Mouse (Mus musculus) myocyte (in vitro differentiated cells): ENCODE measurements around the gene Rsph3a. TPM values are rescaled to one million over a fixed set of nuclear protein-coding genes. Genes with fewer than 3 reads are reported as not detected.

Experiments
- H3K27me3 ChIP-seq: one replicate; pipeline ENCODE4 v1.6.1; 2011; ENCODE audit not compliant: control insufficient read depth, insufficient read depth, insufficient read length
- H3K36me3 ChIP-seq: one replicate; pipeline ENCODE4 v1.6.1; 2011; ENCODE audit not compliant: control insufficient read depth, insufficient read depth
- H3K4me2 ChIP-seq: one replicate; pipeline ENCODE4 v1.6.1; 2011; ENCODE audit warnings: low read depth, control low read depth
- H3K4me3 ChIP-seq: one replicate; pipeline ENCODE4 v1.5.1; 2011; ENCODE audit warnings: mild to moderate bottlenecking, control low read depth, moderate library complexity
- H3K79me2 ChIP-seq: one replicate; pipeline ENCODE4 v1.6.1; 2011; ENCODE audit not compliant: control insufficient read depth, insufficient read depth
- H3ac ChIP-seq: one replicate; pipeline ENCODE4 v1.6.1; 2011; ENCODE audit not compliant: control insufficient read depth, insufficient read length
- CEBPB ChIP-seq: IDR thresholded peaks from 2 replicates; pipeline ENCODE4 v1.6.1; 2011; ENCODE audit warnings: mild to moderate bottlenecking, moderate library complexity; ENCODE audit not compliant: poor library complexity, insufficient read depth, severe bottlenecking
- E2F4 ChIP-seq: IDR thresholded peaks from one replicate; pipeline ENCODE4 v1.6.1; 2011; ENCODE audit warnings: mild to moderate bottlenecking, control low read depth, moderate library complexity; ENCODE audit not compliant: insufficient read depth
- MAX ChIP-seq: IDR thresholded peaks from one replicate; pipeline ENCODE4 v1.6.1; 2011; ENCODE audit warnings: low read depth, mild to moderate bottlenecking, control low read depth
- MYOD1 ChIP-seq, 3 experiments: IDR thresholded peaks; one replicate each; pipeline ENCODE4 v1.6.1; 2011; ENCODE audit warnings: control low read depth in 2 of 3, low read depth in 2 of 3, mild to moderate bottlenecking in 2 of 3, moderate library complexity in 1 of 3; ENCODE audit not compliant: insufficient read length in 2 of 3, control insufficient read depth in 1 of 3
- MYOG ChIP-seq, 3 experiments: IDR thresholded peaks; one replicate each; pipeline ENCODE4 v1.6.1; 2011; ENCODE audit warnings: control low read depth in 2 of 3, low read depth in 2 of 3, mild to moderate bottlenecking in 2 of 3; ENCODE audit not compliant: insufficient read length in 2 of 3, control insufficient read depth in 1 of 3, insufficient read depth in 1 of 3
- POLR2A ChIP-seq: IDR thresholded peaks from one replicate; pipeline ENCODE4 v1.6.1; 2011; ENCODE audit warnings: low read depth, mild to moderate bottlenecking, control low read depth, moderate library complexity; ENCODE audit not compliant: insufficient read length
- POLR2AphosphoS2 ChIP-seq: IDR thresholded peaks from one replicate; pipeline ENCODE4 v1.6.1; 2011; ENCODE audit warnings: low read depth, control low read depth; ENCODE audit not compliant: insufficient read length
- REST ChIP-seq: IDR thresholded peaks from one replicate; pipeline ENCODE4 v1.6.1; 2011; ENCODE audit warnings: mild to moderate bottlenecking, control low read depth, moderate library complexity; ENCODE audit not compliant: insufficient read depth, insufficient read length
- SRF ChIP-seq: IDR thresholded peaks from one replicate; pipeline ENCODE4 v1.6.1; 2011; ENCODE audit warnings: low read depth; ENCODE audit not compliant: control insufficient read depth, insufficient read length
- TCF12 ChIP-seq: IDR thresholded peaks from one replicate; pipeline ENCODE4 v1.6.1; 2011; ENCODE audit warnings: mild to moderate bottlenecking, control low read depth; ENCODE audit not compliant: poor library complexity, insufficient read depth, severe bottlenecking
- TCF3 ChIP-seq: IDR thresholded peaks from one replicate; pipeline ENCODE4 v1.6.1; 2011; ENCODE audit warnings: low read depth, control low read depth; ENCODE audit not compliant: insufficient read length
- USF1 ChIP-seq: IDR thresholded peaks from one replicate; pipeline ENCODE4 v1.6.1; 2011; ENCODE audit warnings: low read depth, mild to moderate bottlenecking, control low read depth, moderate library complexity
- polyA plus RNA-seq: library from polyadenylated mRNA; unstranded; fragments of >200 nt; fragmentation: generic; extraction: Trizol; gene quantifications from one replicate; pipeline ENCODE4 v1.2.1, GENCODE M21; 2012; ENCODE audit warnings: missing spikeins

Gene Rsph3a
- polyA plus RNA-seq, 1 experiment = 53.7 TPM

GRCm38 (mm10) chr17:7899961-7900360 lies 45.5 kb upstream of the Rsph3a start:
- Histone ChIP-seq H3K4me3 (no peak overlapping the region), H3K4me2 (no peak overlapping the region), H3K79me2 (no peaks in the 10 kb centered on the region), H3K27me3 (no peaks in the 10 kb centered on the region), H3K36me3 (no peaks in the 10 kb centered on the region), H3ac (no peak overlapping the region)
- TF ChIP-seq POLR2A (no peak), CEBPB (no peak), REST (no peak), TCF3 (no peak)

- Histone ChIP-seq H3K79me2 (no peaks in the 10 kb centered on the region), H3K4me3 (no peak overlapping the region), H3K4me2 (no peak overlapping the region), H3ac (no peak overlapping the region), H3K36me3 (no peaks in the 10 kb centered on the region), H3K27me3 (no peaks in the 10 kb centered on the region)
- no peak for TF ChIP-seq MYOG (IDR thresholded peaks at IDR 0.05; ENCODE audit: control insufficient read depth in 1 of 3, insufficient read depth in 1 of 3, insufficient read length in 2 of 3, low read depth in 2 of 3)
- no peak for TF ChIP-seq MYOD1 (IDR thresholded peaks at IDR 0.05; ENCODE audit: control insufficient read depth in 1 of 3, insufficient read length in 2 of 3, low read depth in 2 of 3)
- TF ChIP-seq REST = no peak
Observed at GRCm38 (mm10) chr17:7901536-7901935, 43.9 kb upstream of the Rsph3a start.

GRCm38 (mm10) chr17:7902362-7902761 lies 43.1 kb upstream of the Rsph3a start:
- no peak overlapping the region for H3ac ChIP-seq
- H3K27me3 ChIP-seq = no peaks in the 10 kb centered on the region
- no peaks in the 10 kb centered on the region for H3K79me2 ChIP-seq
- H3K4me2 ChIP-seq = no peak overlapping the region
- H3K4me3 ChIP-seq = no peak overlapping the region
- TF ChIP-seq POLR2AphosphoS2 = no peak
- TF ChIP-seq MYOD1 (IDR thresholded peaks at IDR 0.05; ENCODE audit: control insufficient read depth in 1 of 3, insufficient read length in 2 of 3, low read depth in 2 of 3) = no peak
- TF ChIP-seq MAX = no peak
- TF ChIP-seq SRF = no peak
- no peak for TF ChIP-seq TCF12
- TF ChIP-seq USF1 = peak; percentile 42
- TF ChIP-seq POLR2A = no peak
- no peaks in the 10 kb centered on the region for H3K36me3 ChIP-seq

- Histone ChIP-seq H3ac (no peak overlapping the region), H3K27me3 (no peaks in the 10 kb centered on the region), H3K36me3 (no peaks in the 10 kb centered on the region), H3K4me3 (no peak overlapping the region), H3K4me2 (no peak overlapping the region), H3K79me2 (no peaks in the 10 kb centered on the region)
- no peak for TF ChIP-seq REST
Observed at GRCm38 (mm10) chr17:7904992-7905391, 40.4 kb upstream of the Rsph3a start.

- H3K4me2 ChIP-seq = peak overlapping the region; percentile 46
- H3K36me3 ChIP-seq = no peaks in the 10 kb centered on the region
- H3K79me2 ChIP-seq = no peaks in the 10 kb centered on the region
- H3ac ChIP-seq = no peak overlapping the region
- no peaks in the 10 kb centered on the region for H3K27me3 ChIP-seq
- TF ChIP-seq E2F4 = no peak
- TF ChIP-seq TCF12 = no peak
- no peak for TF ChIP-seq SRF
- TF ChIP-seq POLR2A = no peak
- TF ChIP-seq MYOD1 (IDR thresholded peaks at IDR 0.05; ENCODE audit: control insufficient read depth in 1 of 3, insufficient read length in 2 of 3, low read depth in 2 of 3) = no peak
- TF ChIP-seq MAX = no peak
- no peak for TF ChIP-seq REST
- TF ChIP-seq MYOG (IDR thresholded peaks at IDR 0.05; ENCODE audit: control insufficient read depth in 1 of 3, insufficient read depth in 1 of 3, insufficient read length in 2 of 3, low read depth in 2 of 3) = no peak
- TF ChIP-seq CEBPB = no peak
- no peak overlapping the region for H3K4me3 ChIP-seq
Observed at GRCm38 (mm10) chr17:7905936-7906685, 39.3 kb upstream of the Rsph3a start.

- Histone ChIP-seq H3K4me3 (no peak overlapping the region), H3K79me2 (no peaks in the 10 kb centered on the region), H3K4me2 (no peak overlapping the region), H3K36me3 (no peaks in the 10 kb centered on the region), H3ac (no peak overlapping the region), H3K27me3 (peaks cover 6% of the 10 kb centered on the region)
- TF ChIP-seq MYOD1 (IDR thresholded peaks at IDR 0.05; ENCODE audit: control insufficient read depth in 1 of 3, insufficient read length in 2 of 3, low read depth in 2 of 3) (no peak), TCF3 (no peak), USF1 (no peak), MYOG (IDR thresholded peaks at IDR 0.05; ENCODE audit: control insufficient read depth in 1 of 3, insufficient read depth in 1 of 3, insufficient read length in 2 of 3, low read depth in 2 of 3) (no peak), REST (no peak), POLR2AphosphoS2 (no peak), POLR2A (no peak), MAX (no peak), SRF (no peak), E2F4 (no peak), TCF12 (no peak), CEBPB (no peak)
Observed at GRCm38 (mm10) chr17:7914596-7915227, 30.7 kb upstream of the Rsph3a start.
